Mouse (Mus musculus) G1E (cell line): ENCODE measurements around the gene Bmp8a.
"Not testable (repeated sequence)": the region's sequence is repeated elsewhere in the genome, so short reads cannot be mapped to it uniquely, and the experiment has no call there.

ENCODE experiments used
- CTCF ChIP-seq: IDR thresholded peaks from 2 replicates; pipeline ENCODE4 v1.5.1; 2012; ENCODE audit warnings: low read depth, low read length, inconsistent platforms, mixed read lengths
- GATA1 ChIP-seq: IDR thresholded peaks from 2 replicates; pipeline ENCODE4 v1.6.1; 2012; ENCODE audit warnings: borderline replicate concordance, low read length, inconsistent platforms, mixed read lengths
- POLR2AphosphoS5 ChIP-seq: IDR thresholded peaks from 2 replicates; pipeline ENCODE4 v1.6.1; 2012; ENCODE audit warnings: low read depth, low read length, inconsistent platforms; ENCODE audit not compliant: insufficient replicate concordance
- TAL1 ChIP-seq: conservative IDR thresholded peaks from 2 replicates; pipeline ENCODE4 v1.6.1; 2012; ENCODE audit warnings: low read depth, low read length, inconsistent platforms, mixed read lengths

- TF ChIP-seq CTCF, TAL1, POLR2AphosphoS5, GATA1: not testable (repeated sequence)
Observed at GRCm38 (mm10) chr4:123331961-123332360, 11.1 kb downstream of the Bmp8a start.
